Mouse (Mus musculus): Measurements from ENCODE around the gene Hephl1.

GRCm38 (mm10) chr9:15119515-15119914 lies 7.6 kb upstream of the Hephl1 start:
- TF ChIP-seq CTCF (IDR thresholded peaks at IDR 0.05; ENCODE audit: borderline replicate concordance, control insufficient read depth, extremely low read depth, insufficient read depth, low read length, poor library complexity) (no peak), POLR2A (IDR thresholded peaks at IDR 0.05; ENCODE audit: control insufficient read depth, extremely low read depth, insufficient read depth, low read length, poor library complexity) (no peak)

Data from thymus, adult 2 months (tissue).